Mouse (Mus musculus) retina, postnatal 1 day (tissue): Measurements from ENCODE around the gene Hoxd9.

Source experiments
- DNase-seq: peaks from one replicate; pipeline ENCODE4 v3.0.0-alpha.2; 2012

Gene Hoxd9

DNA sequence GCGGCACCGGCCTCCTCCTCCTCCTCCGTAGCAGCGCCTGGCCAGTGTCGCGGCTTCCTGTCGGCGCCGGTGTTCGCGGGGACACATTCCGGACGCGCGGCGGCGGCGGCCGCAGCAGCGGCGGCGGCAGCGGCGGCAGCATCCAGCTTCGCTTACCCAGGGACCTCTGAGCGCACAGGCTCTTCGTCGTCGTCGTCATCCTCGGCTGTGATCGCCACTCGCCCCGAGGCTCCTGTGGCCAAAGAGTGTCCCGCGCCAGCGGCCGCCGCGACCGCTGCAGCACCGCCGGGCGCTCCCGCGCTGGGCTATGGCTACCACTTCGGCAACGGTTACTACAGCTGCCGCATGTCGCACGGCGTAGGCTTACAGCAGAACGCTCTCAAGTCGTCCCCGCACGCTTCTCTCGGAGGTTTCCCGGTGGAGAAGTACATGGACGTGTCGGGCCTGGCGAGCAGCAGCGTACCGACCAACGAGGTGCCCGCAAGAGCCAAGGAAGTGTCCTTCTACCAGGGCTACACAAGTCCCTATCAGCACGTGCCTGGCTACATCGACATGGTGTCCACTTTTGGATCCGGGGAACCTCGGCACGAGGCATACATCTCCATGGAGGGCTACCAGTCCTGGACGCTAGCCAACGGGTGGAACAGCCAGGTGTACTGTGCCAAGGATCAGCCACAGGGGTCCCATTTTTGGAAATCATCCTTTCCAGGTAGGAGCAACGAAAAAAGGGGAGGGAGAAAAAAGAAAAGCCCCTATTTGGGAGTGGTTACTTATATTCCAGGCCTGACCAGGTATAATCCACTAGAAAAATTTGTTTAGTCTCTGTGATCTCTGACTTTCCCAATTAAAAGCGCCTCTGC lies 28.9 kb upstream of the Hoxd9 start:
- DNase-seq, result peak; percentile 55

DNA sequence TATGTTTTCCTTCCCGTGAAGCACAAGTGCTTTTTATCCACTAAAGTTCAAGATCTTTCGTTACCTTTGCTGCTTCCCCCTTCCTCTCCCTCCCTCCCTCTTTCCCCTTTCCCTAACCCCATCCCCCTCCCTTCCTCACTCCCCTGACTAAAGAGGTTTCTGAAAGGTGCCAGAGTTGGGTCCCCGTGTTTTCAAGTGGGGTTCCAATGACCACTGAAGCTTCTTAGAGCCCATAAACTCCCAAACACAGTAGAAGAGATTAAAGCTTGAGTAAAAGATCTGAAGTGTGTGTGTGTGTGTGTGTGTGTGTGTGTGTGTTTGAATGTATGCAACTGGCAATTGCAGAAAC lies 28.3 kb upstream of the Hoxd9 start:
- DNase-seq, result no peak

DNA sequence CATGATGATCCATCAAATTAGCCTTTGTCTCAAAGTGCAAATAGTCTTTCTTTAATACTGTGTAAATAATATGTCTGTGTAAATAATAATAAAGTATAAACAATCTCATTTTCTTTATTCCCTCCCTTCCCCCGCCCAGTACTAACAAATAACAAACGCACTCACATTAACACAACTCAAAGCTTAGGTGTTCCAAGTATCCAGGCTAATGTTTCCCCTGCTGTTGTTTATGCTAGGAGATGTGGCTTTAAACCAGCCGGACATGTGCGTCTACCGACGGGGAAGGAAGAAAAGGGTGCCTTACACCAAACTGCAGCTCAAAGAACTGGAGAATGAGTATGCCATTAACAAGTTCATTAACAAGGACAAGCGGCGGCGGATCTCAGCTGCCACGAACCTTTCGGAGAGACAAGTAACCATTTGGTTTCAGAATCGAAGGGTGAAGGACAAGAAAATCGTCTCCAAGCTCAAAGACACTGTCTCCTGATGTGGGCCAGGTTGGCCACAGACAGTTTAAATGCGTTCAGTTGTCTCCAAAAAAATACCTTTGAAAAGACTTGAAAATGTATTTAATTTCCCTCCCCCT lies 27.8 kb upstream of the Hoxd9 start:
- no peak for DNase-seq

DNA sequence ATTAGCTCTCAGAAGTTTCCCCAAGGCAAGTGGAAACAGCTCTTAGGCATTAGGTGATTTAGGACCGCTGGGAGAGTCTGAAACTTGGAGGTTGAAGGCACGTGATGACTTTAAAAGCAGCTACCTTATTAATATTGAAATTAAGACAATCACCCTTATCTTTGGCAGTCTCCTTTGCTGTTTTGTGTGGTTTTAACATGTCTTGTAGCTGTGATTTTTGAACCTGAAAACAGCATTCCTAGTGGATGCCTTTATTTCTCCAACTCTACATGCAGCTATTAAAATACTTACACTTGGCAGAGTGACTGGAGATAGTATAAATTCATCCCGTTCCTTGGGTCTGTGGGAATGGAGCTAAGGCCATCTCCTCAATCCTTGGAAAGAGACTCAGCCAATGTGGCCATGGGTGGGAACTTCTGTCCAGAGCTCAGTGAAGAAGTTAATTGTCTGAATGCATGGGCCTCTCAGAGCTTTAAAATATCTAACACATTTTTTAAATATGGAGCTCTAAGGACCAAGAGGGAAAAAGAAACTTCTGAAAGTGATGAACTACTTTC lies 26.8 kb upstream of the Hoxd9 start:
- no peak for DNase-seq

DNA sequence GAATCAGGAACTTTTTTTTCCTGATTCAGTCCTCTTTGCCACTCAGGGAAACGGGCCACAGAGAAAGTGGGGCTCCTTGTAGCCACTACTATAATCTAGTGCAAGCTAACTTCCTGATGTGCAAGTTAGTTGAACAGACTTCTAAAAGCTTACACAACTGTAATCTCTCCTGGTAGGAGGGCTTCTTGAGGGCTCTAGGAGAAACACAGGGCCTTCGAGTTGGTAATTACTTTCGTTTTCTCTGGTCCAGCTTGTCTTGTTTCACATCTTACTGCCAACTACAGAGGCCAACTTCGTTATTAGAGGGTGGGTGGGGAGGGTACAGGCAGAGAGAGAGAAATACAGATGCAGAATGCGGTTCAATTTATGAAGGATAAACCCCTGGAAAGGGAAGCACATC lies 25.7 kb upstream of the Hoxd9 start:
- no peak for DNase-seq

DNA sequence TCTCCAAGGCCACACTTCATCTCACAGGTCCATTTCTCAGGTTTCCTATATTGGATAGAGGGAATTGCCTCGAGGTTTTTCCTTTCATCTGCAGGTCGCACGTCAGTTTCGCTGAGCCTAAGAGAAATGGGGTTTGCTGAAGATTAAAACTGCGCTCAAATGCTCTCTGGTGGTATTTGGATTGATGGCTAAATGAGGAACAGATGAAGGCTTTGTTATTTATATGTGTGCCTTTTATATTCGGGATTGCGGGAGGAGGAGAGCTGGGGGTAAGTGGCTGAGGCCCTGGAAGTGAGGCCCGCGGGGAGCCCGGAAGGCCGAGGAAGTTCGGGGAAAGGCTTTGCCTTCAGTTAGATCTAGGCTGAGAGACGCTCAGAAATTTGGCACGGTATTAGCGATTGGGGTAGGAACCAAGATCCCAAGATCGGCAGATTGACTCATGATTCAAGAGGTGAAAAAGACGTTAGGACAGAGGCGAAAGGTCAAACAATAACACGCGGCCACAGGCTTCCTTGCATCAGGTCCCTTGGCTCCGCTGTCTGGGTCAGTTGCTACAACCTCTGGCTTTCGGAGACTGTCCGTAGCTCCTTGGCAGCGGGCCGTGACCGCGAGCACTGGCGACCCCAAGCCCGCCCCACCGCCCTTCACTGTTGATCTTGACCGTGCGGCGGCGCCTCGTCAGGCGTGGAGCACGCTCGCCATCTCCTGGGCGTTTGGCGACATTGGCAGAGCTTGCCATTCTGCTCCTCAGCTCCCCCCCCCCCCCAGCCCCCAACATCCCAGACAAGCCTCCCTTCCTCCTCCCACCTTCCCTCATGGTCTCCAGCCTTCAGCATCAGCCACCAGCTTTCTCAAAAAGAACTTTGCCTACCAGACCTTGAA lies 24.8 kb upstream of the Hoxd9 start:
- DNase-seq, result peak; percentile 85

DNA sequence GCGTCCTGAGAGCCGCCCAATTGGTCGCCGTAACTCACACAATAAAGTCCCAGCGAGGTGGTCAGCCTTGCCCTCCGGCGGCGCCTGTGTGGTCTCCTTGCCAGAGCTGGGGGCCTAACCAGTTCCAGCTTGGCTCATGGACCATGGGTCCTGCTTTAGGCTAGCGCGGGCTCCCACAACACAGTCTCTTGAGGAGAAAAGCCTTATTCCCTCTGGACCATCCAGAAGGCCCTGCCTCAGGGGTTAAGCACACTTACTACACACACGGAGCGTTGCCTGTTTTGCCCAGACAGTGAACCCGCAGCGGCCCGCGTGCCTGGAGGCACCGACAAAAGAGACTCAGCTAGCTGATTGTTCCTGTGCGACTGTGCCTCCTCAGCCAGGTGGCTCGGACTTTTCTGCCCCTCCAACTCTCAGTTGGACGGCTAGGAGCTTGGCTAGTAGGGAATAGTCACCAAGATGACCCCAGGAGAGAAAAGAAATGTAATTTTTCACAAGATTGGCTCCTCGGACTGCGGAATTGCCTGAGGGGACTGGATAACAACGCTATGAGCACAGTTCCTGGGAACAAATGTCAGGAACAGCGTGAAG lies 23.6 kb upstream of the Hoxd9 start:
- DNase-seq, result no peak

DNA sequence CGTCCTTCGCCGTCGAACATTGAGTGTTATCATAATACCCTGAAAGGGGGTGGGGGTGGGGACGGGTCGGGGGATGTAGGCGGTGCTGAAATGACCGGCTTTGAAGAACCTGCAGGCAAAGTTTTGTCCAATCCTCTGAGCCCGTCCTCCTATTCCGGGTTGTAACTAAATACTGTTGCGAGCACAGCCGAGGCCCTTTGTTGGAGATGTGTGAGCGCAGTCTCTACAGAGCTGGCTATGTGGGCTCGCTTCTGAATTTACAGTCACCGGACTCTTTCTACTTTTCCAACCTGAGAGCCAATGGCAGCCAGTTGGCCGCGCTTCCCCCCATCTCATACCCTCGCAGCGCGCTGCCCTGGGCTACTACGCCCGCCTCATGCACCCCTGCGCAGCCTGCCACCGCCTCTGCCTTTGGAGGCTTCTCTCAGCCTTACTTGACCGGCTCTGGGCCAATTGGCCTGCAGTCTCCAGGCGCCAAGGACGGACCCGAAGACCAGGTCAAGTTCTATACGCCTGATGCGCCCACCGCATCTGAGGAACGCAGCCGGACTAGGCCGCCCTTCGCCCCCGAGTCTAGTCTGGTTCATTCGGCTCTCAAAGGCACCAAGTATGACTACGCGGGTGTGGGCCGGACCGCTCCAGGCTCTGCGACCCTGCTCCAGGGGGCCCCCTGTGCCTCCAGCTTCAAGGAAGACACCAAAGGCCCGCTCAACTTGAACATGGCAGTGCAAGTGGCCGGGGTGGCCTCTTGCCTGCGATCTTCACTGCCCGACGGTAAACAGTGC lies 22.5 kb upstream of the Hoxd9 start, which contains the start of gene Hoxd12:
Gene Hoxd12 (plus strand): TSS at position 133 of the 785 bp plus-strand sequence.
- no peak for DNase-seq

DNA sequence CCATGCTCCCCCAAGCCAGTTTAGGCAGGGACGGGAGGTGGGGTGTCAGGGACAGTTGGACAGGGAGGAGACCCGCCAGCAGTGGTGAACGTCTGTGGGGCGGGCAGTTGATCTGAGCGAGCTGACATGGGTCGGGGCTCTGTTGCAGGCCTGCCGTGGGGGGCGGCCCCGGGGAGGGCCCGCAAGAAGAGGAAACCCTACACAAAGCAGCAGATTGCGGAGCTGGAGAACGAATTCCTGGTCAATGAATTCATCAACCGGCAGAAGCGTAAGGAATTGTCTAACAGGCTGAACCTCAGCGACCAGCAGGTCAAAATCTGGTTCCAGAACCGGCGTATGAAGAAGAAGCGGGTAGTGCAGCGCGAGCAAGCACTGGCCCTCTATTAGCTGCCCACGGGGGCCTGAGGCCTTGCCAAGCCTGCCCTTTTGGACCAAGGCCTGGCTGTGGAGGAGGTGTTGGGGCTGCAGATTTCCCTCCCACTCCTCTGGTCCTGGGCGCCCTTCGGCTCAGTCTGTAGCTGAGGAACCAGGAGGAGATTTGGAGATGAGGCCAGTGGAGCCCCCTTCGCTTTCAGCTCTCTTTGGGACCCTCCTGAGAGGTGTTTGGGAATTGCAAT lies 21.8 kb upstream of the Hoxd9 start:
- DNase-seq, result no peak

DNA sequence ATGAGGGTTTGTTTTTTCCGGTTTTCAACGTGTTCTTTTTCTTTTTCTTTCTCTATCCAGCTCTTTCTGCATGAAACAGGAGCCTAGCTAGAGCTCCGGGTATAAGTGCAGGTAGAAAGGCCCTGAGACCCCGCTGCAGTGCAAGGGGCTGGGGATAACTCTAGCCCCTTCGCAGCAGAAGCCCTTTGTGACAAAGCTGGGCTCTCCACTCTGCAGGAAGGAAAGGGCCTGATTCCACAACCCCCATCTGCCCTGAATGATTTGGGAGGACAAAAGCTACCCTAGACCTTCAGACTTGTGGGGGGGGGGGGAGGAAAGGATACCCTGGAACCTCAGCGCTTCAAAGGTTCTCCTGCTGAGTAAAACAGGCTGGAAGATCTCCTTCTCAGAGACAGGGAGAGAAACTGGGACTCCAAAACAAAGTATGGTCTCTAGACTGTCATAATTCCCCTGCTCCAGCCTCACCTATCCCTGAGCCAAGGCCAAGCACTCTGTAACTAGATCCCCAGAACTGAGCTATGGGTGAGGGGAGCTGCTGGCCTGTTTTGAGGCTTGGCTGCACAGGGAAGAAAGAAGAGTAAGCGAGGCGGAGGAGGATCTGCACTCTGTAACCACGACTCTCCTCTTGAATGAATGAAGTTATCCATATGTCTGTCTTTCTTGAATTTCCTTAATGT lies 21.0 kb upstream of the Hoxd9 start:
- no peak for DNase-seq

DNA sequence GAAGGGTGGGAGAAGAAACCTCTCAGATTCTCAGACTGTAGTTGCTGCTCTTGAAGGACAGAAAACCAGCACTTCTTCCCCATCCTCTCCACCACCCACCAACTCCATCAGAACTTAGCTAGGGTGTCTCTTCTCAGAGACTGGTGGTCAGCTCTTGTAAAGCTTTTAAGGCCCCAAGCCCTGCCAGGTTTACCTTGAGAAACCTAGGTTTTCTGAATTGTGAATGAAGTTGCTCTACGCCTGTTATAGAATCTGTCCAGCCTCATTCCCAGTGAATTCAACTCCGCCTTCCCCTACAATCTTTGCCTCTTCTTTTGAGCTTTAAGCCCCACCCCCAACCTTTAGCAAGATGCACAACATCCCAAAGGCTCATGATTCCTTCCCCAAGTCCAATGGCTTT lies 20.4 kb upstream of the Hoxd9 start:
- no peak for DNase-seq

DNA sequence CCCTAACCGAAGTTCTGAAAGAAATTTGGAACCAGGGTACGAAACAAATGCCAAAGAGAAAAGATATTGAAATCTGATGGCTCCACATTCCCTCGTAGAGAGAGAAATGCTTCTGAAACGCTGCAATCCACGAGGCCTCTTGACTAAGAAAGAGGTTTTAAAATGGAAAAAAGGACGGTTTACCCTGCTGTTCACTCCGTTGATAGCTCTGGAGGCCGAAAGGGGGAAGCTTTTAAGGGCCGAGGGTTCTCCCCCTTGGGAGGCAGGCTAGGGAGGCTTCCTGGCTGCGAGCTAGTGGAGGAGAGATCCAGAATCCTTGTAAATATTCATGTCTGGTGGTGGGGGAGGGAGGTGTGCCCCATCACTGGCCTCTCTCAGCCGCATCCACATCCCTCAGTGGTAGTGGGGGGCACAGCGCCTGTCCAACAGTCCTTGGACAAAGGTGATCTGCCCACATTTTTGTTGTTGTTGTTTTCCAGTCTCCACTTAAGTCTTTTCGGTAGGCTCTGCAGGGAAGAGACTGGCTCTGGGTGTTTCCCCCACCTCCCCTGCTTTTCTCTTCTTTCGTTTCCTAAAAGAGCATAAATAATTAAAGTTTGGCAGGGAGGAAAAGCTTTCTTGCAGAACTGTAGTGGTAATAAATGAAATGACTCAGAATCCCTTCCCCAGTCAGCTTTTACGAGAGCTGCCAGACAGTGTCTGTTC lies 18.5 kb upstream of the Hoxd9 start, which contains the start of gene Hoxd11:
Gene Hoxd11 (plus strand): TSS at position 667 of the 705 bp plus-strand sequence.
- DNase-seq, result no peak

DNA sequence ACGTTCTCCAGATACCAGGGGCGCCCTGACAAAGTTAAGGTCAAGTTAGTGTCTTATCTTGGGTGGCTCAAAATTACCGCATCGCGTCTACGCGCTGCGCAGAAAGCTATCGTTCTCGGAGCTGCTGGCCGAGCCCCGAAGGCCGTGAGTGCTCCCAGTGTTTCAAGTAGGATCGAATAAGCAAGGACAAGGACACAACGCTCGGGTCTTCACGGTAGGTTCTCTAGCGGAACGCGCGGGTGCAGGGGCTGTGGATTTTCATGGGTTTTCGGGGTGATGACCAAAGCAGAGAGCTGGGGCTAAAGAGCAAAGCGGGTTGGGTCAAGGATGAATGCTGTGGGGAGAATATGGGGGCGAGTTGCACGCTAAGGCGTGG lies 17.9 kb upstream of the Hoxd9 start:
- no peak for DNase-seq

DNA sequence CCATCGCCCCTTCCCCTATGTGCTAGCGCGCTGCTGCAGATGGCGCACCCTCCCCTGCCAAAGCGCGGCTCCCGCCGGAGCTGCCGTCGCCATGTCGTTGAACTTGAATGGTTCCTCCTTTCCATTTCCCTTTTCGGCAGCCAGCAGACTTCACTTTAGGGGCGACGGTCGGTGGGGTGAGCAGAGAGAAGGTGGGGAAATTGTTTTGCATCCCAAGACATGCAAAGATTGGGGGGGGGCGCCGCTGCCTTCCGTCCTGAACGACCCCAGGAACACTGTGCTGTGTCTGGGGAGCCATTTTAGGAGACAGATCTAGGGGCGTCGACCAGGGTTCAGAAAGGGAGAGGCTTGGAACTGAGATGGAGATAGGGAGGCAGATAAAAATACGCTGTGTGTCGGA lies 17.5 kb upstream of the Hoxd9 start:
- no peak for DNase-seq

DNA sequence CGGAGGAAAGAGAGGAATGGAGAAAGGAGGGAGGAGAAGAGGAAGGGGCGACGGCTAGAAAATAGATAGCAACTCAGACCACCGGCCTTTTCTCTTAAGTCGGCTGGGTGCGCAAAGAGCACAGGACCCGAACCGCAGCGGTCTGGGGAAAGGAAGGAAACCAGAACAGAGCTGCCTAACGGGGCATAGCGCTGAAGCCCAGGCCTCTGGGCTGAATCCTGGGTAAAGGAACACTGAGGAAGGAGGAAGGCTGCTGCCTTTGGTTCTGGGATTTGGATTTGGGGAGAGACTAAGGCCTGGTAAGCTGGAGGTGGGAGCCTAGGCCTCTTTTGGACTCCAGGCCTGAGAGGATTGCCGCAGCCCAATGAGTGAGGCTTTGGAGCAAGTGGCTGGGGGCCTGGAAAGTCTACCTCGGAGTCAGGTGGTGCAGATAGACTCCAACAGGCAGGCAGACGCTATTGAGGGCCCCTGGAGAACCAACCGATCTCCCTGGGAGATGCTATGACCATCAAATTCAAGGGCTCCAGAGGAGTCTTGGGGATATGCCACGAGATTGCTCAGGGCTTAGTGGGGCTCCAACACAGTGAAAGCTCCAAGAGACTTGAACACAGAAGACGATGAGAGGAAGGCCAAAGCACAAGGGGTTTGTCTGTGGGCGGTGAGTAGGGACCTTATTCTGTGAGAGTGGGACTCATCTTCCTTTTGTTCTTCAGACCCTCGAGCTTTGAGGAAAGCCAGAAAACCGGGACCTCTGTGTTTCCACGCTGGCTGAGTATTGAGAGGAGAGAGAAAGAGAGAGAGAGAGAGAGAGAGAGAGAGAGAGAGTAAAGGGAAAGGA lies 16.7 kb upstream of the Hoxd9 start:
- no peak for DNase-seq

DNA sequence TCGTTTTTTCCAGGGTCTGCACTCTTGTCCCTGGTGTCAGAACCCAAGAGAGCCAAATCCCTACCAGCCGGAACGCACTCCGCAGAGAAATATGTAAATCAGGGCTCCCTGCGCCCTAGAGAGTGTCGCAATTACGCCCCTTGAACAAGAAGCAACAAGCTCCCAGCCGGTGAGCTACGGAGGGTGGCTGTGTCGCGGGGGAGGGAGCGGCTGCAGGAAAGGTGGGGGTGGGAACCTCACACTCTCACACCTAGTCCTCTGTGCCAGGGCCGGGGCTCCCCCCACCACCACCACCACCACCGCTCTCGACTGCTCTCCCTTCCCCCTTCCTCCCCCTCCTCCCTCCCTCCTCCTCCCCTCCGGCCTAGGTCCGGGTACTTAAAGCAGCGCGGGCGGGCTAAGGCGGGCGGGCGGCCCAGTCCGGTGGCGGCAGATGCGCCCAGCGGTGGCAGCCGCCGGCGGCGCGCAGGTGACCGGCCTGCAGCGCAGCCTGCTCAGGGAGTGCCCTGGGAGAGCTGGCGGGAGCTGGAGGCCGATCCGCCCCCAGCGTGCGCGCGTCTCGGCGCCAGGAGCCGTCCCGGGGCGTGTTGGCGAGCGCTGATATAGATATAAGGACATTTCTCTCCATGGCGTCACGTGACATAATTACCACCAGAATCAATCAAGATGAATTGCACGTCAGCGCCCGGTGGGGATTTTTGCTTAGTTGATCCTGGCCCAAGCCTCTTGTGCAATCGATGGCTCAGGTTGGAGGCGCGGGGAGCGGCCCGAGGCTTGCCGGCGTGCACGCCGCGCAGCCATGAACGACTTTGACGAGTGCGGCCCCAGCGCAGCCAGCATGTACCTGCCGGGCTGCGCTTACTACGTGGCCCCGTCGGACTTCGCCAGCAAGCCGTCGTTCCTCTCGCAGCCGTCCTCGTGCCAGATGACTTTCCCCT lies 15.7 kb upstream of the Hoxd9 start:
- DNase-seq, result no peak

DNA sequence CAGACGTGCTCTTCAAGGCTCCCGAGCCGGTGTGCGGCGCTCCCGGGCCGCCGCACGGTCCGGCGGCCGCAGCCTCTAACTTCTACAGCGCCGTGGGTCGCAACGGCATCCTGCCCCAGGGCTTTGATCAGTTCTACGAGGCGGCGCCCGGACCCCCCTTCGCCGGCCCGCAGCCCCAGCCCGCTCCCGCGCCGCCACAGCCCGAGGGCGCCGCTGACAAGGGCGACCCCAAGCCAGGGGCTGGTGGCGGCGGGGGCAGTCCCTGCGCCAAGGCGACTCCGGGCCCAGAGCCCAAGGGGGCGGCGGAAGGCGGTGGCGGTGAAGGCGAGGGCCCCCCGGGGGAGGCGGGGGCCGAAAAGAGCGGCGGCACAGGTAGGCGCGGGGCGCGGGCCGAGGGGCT lies 14.7 kb upstream of the Hoxd9 start:
- no peak for DNase-seq

DNA sequence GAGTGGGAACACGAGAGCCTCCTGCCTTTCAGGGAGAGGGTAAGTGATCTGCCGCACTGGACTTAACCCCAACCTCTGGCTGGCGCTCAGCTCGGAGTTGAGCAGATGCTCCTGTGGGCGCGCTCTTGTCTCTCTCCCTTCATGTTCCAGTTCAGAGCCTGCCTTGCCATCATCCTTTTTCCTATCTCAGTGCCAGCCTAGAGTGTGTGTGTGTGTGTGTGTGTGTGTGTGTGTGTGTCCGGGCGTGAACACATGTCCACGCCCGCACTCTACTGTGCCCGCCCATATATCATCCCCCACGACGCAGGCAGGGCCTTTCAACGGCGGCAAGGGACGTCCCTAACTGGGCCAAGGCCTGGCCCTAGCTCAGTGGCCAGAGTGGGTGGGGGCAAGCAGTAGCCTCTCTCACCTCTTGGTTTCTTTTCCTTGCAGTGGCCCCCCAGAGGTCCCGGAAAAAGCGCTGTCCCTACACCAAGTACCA lies 14.0 kb upstream of the Hoxd9 start:
- DNase-seq, result no peak
